Mouse (Mus musculus): ENCODE data around the gene Lgi4.

DNA sequence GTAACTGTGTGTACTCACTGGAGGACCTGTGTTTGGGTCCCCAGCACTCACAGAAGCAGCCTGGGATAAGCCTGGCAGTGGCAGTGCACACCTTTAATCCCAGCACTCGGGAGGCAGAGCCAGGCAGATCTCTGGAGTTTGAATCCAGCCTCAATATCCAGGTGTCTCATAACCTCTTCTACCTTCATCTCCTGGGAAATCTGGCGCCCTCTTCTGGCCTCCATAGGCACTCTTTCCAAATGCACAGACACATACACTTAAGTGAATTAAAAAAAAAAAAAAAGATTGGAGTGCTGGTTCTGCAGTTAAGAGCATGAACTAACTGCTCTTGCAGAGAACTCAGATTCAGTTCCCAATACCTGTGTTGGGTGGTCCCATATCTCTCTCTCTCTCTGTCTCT lies 28.4 kb upstream of the Lgi4 start:
- no peak for TF ChIP-seq EP300 (optimal IDR thresholded peaks at IDR 0.05)
- TF ChIP-seq CTCF (IDR thresholded peaks at IDR 0.05; ENCODE audit: low read depth), result no peak

All from stomach, postnatal 0 days (tissue).